Mouse (Mus musculus) c-Kit-negative CD71-positive TER-119-positive erythroid progenitor cells, embryonic 14.5 days (primary cell): ENCODE data around the gene Cmtr1.

Experiments
- DNase-seq: peaks from one replicate; pipeline ENCODE4 v3.0.0-alpha.2; 2013; ENCODE audit warnings: low read depth, low spot score

Gene Cmtr1

GRCm38 (mm10) chr17:29732522-29732921, 72.1 kb downstream of the Cmtr1 start:
- no peak for DNase-seq

- DNase-seq, result no peak
Measured at GRCm38 (mm10) chr17:29736448-29737014, 76.1 kb downstream of the Cmtr1 start.

- no peak for DNase-seq
Measured at GRCm38 (mm10) chr17:29737849-29738804, 77.7 kb downstream of the Cmtr1 start.

GRCm38 (mm10) chr17:29747466-29747865, 87.1 kb downstream of the Cmtr1 start:
- DNase-seq, result no peak

- no peak for DNase-seq
Measured at GRCm38 (mm10) chr17:29754510-29754909, 94.1 kb downstream of the Cmtr1 start.
